Mouse (Mus musculus) v-Abl transformed pro-B cells (cell line): Measurements from ENCODE around the gene Gpr152.

Source experiments
- in situ Hi-C, 2 experiments: fragments of 400-800 bp; cut with MboI; formaldehyde crosslinking; loops; one replicate each; pipeline ENCODE4 v1.15.1; 2025; ENCODE audit not compliant: unreplicated experiment in 2 of 2

Gene Gpr152

DNA sequence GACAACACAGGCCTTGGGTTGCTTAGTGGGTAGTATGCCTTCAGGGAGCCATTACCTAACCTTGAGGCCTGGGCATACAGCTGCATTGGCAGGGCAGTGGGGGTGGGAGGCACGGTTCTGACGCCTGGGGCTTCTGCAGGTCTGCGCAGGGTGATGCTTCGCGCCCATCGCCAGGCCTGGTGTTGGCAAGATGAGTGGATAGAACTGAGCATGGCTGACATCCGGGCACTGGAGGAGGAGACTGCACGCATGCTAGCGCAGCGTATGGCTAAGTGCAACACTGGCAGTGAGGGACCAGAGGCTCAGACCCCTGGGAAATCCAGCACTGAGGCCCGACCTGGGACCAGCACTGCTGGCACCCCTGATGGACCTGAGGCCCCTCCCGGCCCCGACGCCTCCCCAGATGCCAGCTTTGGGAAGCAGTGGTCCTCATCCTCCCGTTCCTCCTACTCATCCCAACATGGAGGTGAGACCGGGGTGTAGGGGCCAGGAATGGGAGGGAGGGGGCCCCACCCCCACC is 34.9 kb upstream of the Gpr152 start:
- in situ Hi-C loops: no loop called here

DNA sequence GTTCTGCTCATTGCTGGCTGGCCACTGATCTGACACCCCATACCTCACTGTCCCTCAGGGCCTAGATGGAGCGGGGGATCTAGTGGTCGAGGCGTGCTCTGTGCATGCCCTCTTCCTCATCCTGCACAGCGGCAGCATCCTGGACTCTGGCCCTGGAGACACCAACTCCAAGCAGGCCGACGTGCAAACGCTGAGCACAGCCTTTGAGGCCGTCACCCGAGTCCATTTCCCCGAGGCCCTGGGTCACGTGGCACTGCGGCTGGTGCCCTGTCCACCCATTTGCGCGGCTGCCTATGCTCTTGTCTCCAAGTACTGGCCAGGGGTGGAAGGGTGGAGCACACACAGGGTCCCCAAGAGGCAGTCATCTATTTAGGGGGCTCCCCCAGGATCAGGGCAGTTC is 32.9 kb upstream of the Gpr152 start:
- in situ Hi-C loops: no loop called here

DNA sequence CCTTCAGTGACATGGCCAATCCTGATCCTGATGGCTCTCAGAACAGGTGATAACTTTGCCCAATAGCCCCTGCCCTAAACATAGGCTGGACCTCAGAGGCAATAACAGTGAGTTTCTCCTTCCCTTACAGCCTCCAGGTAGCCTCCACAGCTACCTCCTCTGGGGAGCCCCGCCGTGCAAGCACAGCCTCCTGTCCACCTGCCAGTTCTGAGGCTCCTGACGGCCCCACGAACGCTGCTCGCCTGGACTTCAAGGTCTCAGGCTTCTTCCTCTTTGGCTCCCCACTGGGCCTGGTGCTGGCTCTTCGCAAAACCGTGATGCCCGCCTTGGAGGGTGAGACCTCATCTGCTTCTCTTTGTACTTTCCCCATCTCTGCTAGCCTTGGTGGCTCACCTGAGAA is 31.1 kb upstream of the Gpr152 start:
- in situ Hi-C loops: no loop called here

DNA sequence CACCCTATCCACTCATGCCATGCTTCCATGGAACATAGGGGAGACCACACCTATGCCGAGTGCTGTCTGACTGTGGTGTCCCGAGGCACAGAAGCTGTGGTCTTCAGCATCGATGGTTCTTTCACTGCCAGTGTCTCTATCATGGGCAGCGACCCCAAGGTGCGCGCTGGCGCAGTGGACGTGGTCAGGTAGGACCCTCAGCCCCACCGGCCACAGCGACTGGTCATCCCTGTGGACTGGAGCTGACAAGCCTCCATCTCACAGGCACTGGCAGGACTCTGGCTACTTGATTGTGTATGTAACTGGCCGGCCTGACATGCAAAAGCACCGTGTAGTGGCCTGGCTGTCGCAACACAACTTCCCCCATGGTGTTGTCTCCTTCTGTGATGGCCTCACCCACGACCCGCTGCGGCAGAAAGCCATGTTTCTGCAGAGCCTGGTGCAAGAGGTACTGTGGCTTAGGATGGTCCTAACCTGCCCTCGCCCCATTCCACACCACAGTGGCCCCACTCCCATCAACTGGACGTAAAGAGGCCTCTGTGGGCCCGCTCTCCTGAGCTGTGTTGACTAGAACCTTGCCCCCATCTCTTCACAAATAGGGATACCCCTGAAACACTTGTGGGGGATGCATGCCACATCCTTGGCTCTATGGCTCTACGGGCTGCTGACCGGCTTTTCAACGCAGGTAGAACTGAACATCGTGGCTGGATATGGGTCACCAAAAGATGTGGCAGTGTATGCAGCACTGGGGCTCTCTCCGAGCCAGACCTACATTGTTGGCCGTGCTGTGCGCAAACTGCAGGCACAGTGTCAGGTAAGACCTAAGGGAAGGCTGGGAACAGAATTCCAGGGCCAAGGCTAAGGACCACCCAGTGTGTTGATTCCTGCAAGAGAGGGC is 27.3 kb upstream of the Gpr152 start:
- in situ Hi-C loops: no loop called here

DNA sequence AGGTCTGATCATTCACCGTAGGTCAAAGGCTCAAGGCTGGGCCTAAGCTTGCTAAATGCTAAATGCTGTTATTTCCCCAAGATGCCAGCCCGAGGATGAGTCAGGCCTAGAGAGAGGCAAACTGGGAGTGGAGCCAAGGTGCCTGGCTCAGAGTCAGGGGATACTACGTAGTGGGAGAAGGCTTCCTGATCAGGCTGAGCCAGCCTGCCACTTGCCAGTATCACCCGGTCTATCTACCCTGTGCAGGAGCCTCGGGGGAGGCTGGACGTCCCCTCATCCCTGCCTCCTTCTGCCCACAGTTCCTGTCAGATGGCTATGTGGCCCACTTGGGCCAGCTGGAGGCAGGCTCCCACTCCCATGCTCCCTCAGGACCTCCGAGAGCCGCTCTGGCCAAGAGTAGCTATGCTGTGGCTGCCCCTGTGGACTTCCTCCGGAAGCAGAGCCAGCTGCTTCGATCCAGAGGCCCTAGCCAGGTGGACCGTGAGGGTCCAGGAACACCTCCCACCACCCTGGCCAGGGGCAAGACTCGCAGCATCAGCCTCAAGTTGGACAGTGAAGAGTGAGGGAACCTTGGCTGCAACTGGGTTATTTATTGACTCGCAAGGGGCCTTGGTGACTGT is 26.3 kb upstream of the Gpr152 start:
- in situ Hi-C loops: no loop called here

DNA sequence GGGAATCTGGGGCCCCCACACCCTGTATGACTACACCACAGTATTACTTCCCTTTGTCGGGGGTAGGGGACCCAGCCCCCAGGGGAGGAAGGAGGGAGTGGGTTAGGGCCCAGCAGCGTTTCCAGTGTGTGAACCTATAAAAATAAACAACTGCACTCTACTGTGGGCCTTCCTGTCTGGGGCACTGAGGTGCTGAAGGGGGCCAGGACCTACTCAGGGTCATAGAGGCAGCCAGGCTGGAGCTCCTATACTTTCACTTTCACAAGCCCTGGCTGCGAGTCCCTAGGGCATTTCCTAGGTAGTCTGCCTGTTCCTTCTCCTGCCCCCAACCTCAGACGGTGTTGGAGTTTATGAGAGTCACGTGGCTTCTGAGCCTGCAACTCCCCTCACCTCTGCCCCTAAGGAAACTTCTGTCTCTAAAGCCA is 25.8 kb upstream of the Gpr152 start:
- in situ Hi-C loops: no loop called here

DNA sequence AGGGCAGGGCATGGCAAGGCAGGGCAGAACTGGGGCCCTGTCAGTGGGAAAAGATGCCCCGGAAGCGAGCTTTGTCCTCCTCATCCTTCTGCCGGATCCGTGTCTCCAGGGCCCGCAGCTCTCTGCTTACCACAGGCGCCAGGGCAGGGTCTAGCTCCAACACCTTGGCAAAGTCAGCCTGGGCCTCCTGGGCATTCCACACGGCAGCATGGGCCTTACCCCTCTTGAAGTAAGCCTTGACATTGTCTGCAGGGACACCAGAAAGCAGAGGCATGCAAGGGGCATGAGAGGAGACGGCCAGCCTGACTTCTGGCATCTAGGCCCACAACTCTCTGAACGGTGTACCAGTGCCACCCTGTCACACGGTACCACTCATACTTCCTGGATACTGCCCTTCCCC is 25.0 kb upstream of the Gpr152 start:
- in situ Hi-C loops: no loop called here

DNA sequence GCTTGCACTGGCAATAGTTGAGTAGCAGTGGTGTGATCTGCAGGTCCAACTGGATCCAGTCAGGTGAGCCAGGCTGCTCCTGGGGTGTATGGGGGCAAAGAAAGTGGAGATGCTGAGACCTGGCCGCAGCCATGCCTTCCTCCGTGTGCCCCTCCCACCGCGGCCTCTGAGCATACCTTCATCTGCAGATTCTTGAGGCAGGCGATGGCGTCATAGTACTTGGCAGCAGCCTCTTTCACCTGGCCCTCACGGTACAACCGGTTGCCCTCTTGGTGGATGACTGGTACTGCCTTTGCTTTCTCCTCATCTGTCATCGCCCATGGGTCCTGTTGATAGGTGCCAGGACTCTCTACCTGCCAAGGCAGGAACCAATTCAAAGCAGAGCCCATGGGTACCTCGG is 24.4 kb upstream of the Gpr152 start:
- in situ Hi-C loops: no loop called here

DNA sequence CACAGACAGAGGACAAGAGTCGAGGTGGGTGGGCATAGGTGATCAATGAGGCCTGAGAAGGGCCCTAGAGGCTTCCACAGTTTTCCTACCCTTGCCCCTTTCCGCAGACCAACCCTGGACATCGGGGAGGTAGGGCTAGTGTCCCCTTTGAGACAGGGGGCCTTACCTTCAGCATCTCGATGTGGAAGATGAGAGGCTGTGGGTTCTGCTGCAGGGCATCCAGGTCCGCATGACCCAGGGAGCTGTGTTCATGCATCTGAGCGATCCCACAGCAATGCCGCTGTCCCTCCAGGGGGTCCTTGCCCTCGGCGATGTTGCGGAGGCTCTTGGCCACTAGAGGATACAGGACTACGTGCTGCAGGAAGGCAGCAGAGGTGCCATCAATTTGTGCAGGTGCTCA is 23.8 kb upstream of the Gpr152 start:
- in situ Hi-C loops: no loop called here

DNA sequence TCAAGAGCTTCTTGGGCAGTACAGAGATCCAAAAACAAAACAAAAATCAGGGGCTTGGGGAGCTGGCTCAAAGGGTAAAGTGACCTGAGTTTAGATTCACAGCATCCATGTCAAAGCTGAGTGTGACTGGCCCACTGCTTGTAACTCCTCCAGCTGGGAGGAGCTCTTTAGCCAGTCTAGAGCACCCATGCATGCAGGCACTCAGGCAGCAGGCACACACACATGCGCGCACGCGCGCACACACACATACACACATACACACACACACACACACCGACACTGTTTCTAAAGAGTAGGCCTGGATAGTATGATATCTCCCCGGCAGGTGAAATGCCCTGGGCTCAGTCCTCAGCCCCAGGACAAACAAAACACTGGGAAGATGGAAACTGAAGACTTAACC is 22.6 kb upstream of the Gpr152 start:
- in situ Hi-C loops: no loop called here

DNA sequence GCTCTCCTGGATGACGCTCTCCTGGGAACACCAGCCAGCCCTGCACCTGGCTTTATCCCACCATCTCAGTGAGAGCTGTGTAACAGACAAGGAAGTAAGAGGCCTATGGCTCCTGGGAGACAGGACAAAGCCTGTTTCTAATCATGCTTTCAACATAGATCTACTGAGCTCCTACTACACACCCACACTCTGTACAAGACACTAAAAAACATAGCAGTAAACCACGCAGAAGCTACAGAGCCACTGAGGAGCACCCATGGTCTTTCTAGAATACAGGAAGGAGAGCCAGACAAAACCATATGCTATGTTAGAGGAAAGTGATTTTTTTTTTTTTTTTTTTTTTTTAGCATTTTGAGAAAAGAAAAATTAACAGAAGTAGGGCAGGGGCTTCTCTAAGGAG is 21.2 kb upstream of the Gpr152 start:
- in situ Hi-C loops: no loop called here

DNA sequence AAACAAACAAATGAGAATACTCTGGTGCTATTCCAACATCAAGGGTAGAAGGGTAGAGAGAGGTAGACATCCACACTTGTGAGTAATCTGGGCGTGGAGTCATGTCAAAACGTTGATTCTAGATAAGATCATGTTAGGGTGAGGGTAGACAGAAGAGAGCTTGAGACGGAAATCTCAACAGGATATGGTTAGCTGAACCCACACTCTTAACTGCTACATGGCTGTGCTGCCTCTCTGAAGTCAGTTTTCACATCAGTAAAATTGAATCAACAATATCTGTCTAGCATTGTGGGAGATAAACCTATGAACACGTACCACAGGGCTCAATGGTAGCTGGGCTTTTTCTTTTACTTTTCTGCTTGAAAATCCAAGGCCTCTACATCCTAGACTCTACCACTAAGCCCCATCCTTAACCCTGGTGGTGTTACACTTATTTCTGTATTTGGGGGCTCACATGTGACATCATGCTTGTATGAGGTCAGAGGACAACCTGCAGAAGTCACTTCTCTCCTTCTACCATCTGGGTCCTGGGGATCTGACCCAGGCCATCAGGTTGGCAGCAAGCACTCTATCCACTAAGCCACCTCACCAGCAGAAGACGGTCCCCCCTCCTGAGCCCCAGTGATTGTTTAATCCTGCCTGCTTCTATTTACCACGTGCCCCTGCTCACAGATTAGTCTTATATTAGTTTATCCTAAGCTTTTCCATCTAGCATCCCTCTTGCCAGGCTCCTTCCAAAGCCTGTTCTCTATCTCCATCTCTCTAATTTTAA is 19.7 kb upstream of the Gpr152 start:
- in situ Hi-C loops: loop anchor here in 1 of 2 experiments (5.0 kb wide), 1 partner anchor 82 kb away; the partner anchor contains the start of gene Rad9a

DNA sequence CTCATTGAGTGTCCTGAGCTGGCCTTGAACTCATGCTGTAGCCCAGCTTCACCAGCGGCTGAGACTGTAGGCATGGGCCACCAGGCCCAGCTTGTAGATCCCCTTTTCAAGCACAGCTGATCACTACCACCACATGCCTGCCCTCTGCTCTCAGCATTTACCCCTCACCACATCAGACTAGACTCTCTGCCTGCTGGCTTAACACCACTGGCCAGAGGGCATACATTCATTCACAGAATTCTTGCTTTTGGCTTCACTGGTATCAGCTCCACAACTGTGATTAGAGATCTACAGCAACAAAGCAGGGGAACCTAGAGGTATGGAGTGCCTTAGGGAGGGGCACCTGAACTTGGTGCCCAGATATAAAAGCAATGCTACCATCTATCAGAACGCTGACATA is 19.1 kb upstream of the Gpr152 start:
- in situ Hi-C loops: loop anchor here in 1 of 2 experiments (5.0 kb wide), 1 partner anchor 82 kb away; the partner anchor contains the start of gene Rad9a

DNA sequence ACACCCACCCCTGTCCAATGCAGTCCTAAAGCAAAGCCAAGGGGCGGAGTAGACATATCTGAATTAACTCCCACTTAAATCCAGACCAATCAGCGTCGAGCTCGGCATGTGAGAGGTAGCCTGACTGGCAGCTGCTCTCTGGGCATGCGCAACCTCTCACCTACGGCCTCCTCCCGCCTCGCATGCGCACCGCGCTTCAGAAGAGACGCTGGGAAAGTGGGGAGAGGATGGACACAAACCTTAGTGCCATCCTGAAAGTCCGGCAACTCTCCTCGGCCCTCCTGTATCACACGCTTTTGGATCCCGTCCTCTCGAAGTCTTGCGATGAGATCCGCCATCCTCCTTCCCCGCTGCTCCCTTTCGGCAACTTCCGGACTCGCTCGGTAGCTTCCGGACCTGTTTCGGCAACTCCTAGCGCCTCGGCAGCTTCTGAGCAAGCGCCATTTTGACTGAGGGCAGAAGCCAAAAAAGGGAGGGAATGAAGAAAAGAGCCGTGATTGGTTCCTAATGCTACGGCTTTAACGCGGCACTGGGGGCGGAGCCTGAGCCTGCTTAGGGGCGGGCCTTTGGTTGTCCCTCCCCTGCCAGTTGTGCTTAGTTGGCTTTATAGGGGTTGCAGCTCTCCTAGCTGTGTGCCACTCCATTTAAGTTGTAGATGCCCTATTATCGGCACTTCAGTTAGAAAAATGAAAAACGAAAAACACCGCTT is 18.3 kb upstream of the Gpr152 start:
- in situ Hi-C loops: loop anchor here in 1 of 2 experiments (5.0 kb wide), 1 partner anchor 81 kb away; the partner anchor contains the start of gene Rad9a

DNA sequence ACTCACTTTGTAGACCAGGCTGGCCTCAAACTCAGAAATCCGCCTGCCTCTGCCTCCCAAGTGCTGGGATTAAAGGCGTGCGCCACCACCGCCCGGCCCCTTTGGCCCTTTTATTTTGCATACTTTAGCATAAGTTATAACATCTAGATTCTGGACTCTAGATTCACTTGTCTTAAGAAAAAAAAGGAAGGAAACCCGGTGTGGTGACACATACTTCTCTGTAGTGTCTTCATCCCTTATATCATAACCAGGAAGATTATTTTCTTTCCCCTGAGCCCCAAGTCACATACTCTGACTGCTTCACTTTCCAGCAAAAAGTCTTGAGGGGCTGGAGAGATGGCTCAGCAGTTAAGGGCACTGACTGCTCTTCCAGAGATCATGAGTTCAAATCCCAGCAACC is 17.7 kb upstream of the Gpr152 start:
- in situ Hi-C loops: loop anchor here in 1 of 2 experiments (5.0 kb wide), 1 partner anchor 80 kb away; the partner anchor contains the start of gene Rad9a

DNA sequence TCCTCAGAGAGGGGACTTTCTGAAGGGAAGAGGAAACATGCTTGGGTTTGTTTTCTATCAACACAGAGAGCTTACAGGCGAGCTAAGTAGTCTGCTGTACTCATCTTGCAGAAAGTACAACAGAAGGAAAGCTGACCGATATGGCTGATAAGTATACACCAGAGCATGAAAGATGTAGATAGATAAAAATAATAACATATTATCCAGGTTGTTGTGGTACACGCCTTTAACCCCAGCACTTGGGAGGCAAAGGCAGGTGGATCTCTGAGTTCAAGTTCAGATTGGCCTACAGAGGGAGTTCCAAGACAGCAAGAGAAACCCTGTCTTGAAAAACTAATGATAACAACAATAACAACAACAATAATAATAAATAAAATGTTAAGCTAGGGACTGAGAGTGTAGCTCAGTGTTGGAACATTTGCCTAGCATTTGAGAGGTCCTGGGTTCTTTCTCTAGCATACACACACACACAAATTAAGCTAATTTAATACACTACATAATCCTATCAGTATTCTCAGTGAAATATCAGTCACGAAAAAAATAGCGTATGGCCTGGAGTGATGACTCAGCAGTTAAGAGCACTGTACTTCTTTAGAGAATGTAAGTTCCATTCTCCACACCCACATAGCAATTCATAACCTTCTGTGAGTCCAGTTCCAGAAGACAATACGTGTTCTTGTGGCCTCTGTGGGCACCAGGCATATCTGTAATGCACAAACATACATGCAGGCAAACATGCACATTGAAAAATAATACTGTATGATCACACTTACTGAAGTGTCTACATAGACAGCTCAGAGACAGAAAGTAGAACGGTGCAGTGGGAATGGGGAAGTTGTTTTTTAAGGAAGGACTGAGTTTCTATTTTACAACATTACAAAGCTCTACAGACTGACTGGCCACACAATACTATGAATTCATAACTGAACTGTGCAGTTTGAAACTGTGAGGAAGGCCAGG is 16.9 kb upstream of the Gpr152 start:
- in situ Hi-C loops: loop anchor here in 1 of 2 experiments (5.0 kb wide), 1 partner anchor 80 kb away; the partner anchor contains the start of gene Rad9a

DNA sequence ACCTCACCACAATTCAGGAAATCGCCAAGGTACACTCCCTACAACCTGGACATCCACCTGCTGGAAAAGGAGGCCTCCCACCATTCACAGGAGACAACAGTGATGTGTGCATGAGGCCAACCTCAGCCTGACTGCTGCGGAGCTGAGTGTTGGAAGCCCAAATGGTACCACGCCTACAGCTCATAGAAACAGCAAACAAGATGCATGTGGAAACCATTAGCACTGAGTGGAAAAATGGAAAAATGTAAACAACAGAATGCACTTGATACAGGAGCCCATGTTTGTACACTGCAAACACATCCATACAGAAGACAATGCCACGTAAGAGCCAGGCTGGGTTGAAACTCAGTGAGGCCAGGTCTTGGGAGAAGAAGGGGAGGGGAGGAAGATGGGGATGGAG is 15.2 kb upstream of the Gpr152 start:
- in situ Hi-C loops: loop anchor here in 1 of 2 experiments (5.0 kb wide), 1 partner anchor 78 kb away; the partner anchor contains the start of gene Rad9a

DNA sequence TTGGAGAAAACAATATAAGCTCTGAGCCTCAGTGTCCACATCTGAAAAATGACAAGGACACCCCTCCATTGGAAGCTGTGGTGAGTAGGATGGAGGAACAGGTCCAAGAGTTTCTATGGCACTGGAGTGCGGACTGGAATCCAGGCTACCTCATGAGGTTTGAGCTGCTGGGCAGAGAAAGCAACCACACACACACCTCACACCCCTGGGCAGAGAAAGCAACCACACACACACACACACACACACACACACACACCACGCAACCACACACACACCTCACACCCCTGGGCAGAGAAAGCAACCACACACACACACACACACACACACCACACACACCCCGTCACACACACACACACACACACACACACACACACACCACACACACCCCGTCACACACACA is 14.3 kb upstream of the Gpr152 start:
- in situ Hi-C loops: loop anchor here in 1 of 2 experiments (5.0 kb wide), 1 partner anchor 77 kb away; the partner anchor contains the start of gene Rad9a
